Mouse (Mus musculus) liver, adult 2 months (tissue): ENCODE data around the gene Dlgap1.

Experiments
- CTCF ChIP-seq: fragments of 200-500 bp; IDR thresholded peaks from 2 replicates; pipeline ENCODE4 v1.5.1; 2011; ENCODE audit warnings: low read depth, low read length, control low read depth
- POLR2A ChIP-seq: fragments of 200-500 bp; IDR thresholded peaks from 2 replicates; pipeline ENCODE4 v1.6.1; 2011; ENCODE audit warnings: low read length, control low read depth; ENCODE audit not compliant: insufficient read depth; ENCODE audit errors: extremely low read depth

- TF ChIP-seq CTCF (no peak), POLR2A (no peak)
Measured at GRCm38 (mm10) chr17:70397708-70398107, 428.8 kb downstream of the Dlgap1 start.
